In genomic region chr8:57731666-57732065, GRCm38 (mm10) we compare ENCODE assay signal across 29 mouse cellular contexts.
DNase-seq lines count a peak whose midpoint lies in the region; ATAC-seq and TF ChIP-seq lines count a peak whose summit lies in the region.
"Had no signal": no experiment of that assay in that cellular context is flagged by ENCODE, and none has a peak within 500 bp of the region (broad histone marks: within the 10 kb centered on the region; RNA-seq: fewer than 3 reads in every experiment).

No protein-coding gene starts in this region.

- H3K27ac ChIP-seq in kidney, adult 2 months (ENCODE audit: insufficient read depth, low read depth, low read length): no peak overlapping the region
- H3K27ac ChIP-seq in intestine, embryonic 16.5 days (ENCODE audit: low read length): no peak overlapping the region
- H3K27ac ChIP-seq in stomach, embryonic 16.5 days (ENCODE audit: low read length): no peak overlapping the region
- H3K27ac ChIP-seq: embryonic facial prominence, embryonic 10.5 days; embryonic facial prominence, embryonic 15.5 days; forebrain, embryonic 12.5 days; heart, embryonic 10.5 days; heart, embryonic 15.5 days; limb, embryonic 10.5 days; limb, embryonic 15.5 days; liver, embryonic 13.5 days; neural tube, embryonic 12.5 days had no signal

- DNase-seq in kidney, adult 2 months: peak; percentile 23
- DNase-seq in kidney, adult 11 months: no peak
- DNase-seq in kidney, postnatal 10 days: peak; percentile 17
- no peak for DNase-seq in cerebellum, adult 8-10 months
- no peak for DNase-seq in left cerebral cortex, adult 18-20 months (ENCODE audit: low spot score in 2 of 2)
- DNase-seq: adrenal gland, adult 2 months; adrenal gland, postnatal 36 days; cerebellum, adult 18-20 months; cerebellum, postnatal 14 days; gastrocnemius, postnatal 14 days; heart, adult 11 months; liver, embryonic 13.5 days; lung, adult 18-20 months; lung, postnatal 10 days; thymus, adult 18-20 months; thymus, postnatal 36 days had no signal

- H3K36me3 ChIP-seq in kidney, adult 2 months (ENCODE audit: control insufficient read depth, insufficient read depth, low read length): no peaks in the 10 kb centered on the region
- H3K36me3 ChIP-seq in intestine, embryonic 16.5 days (ENCODE audit: control insufficient read depth, insufficient read depth, low read length): no peaks in the 10 kb centered on the region
- H3K36me3 ChIP-seq in stomach, embryonic 16.5 days (ENCODE audit: control insufficient read depth, insufficient read depth, low read length): no peaks in the 10 kb centered on the region
- H3K36me3 ChIP-seq: embryonic facial prominence, embryonic 10.5 days; embryonic facial prominence, embryonic 15.5 days; forebrain, embryonic 12.5 days; heart, embryonic 10.5 days; heart, embryonic 15.5 days; limb, embryonic 10.5 days; limb, embryonic 15.5 days; liver, embryonic 13.5 days; neural tube, embryonic 12.5 days had no signal

- no peaks in the 10 kb centered on the region for H3K27me3 ChIP-seq in kidney, adult 2 months (replicated peaks; ENCODE audit: control insufficient read depth, insufficient read depth, low read length)
- no peaks in the 10 kb centered on the region for H3K27me3 ChIP-seq in intestine, embryonic 16.5 days (replicated peaks; ENCODE audit: control insufficient read depth, insufficient read depth, low read length)
- H3K27me3 ChIP-seq in stomach, embryonic 16.5 days (ENCODE audit: control insufficient read depth, insufficient read depth, low read length): no peaks in the 10 kb centered on the region
- H3K27me3 ChIP-seq: embryonic facial prominence, embryonic 15.5 days; forebrain, embryonic 12.5 days; heart, embryonic 15.5 days; limb, embryonic 15.5 days; liver, embryonic 13.5 days; neural tube, embryonic 12.5 days had no signal

- H3K9me3 ChIP-seq in intestine, embryonic 16.5 days (ENCODE audit: control insufficient read depth, low read length): no peaks in the 10 kb centered on the region
- H3K9me3 ChIP-seq in stomach, embryonic 16.5 days (replicated peaks; ENCODE audit: control insufficient read depth, low read length): no peaks in the 10 kb centered on the region
- H3K9me3 ChIP-seq: embryonic facial prominence, embryonic 10.5 days; embryonic facial prominence, embryonic 15.5 days; forebrain, embryonic 12.5 days; heart, embryonic 10.5 days; heart, embryonic 15.5 days; limb, embryonic 10.5 days; limb, embryonic 15.5 days; liver, embryonic 13.5 days; neural tube, embryonic 12.5 days had no signal

- ATAC-seq in intestine, embryonic 16.5 days: peak; percentile 85
- ATAC-seq in stomach, embryonic 16.5 days (ENCODE audit: insufficient read depth, low FRiP score): peak; percentile 80
- no peak for ATAC-seq in frontal cortex, adult (ENCODE audit: low TSS enrichment)
- ATAC-seq: CD4-positive, CD25-positive, alpha-beta regulatory T cell, adult 4 months had no signal

- H3K4me1 ChIP-seq in kidney, adult 2 months (ENCODE audit: control insufficient read depth, insufficient read depth, low read length): no peaks in the 10 kb centered on the region
- H3K4me1 ChIP-seq in intestine, embryonic 16.5 days (ENCODE audit: control insufficient read depth, insufficient read depth, low read length): no peaks in the 10 kb centered on the region
- H3K4me1 ChIP-seq in stomach, embryonic 16.5 days (ENCODE audit: control insufficient read depth, insufficient read depth, low read length): no peaks in the 10 kb centered on the region
- H3K4me1 ChIP-seq: embryonic facial prominence, embryonic 15.5 days; heart, embryonic 10.5 days; heart, embryonic 15.5 days; limb, embryonic 10.5 days; limb, embryonic 15.5 days; liver, embryonic 13.5 days had no signal

- no peak for TF ChIP-seq CTCF in kidney, adult 2 months (conservative IDR thresholded peaks at IDR 0.05; ENCODE audit: insufficient read depth, insufficient read length, low read depth, low read length)

- no peak overlapping the region for H3K9ac ChIP-seq in intestine, embryonic 16.5 days (ENCODE audit: low read depth, low read length)
- H3K9ac ChIP-seq in stomach, embryonic 16.5 days (ENCODE audit: low read length): no peak overlapping the region
- H3K9ac ChIP-seq: embryonic facial prominence, embryonic 15.5 days; forebrain, embryonic 12.5 days; heart, embryonic 15.5 days; limb, embryonic 15.5 days; liver, embryonic 13.5 days; neural tube, embryonic 12.5 days had no signal

- H3K4me2 ChIP-seq in intestine, embryonic 16.5 days (ENCODE audit: low read depth, low read length): no peak overlapping the region
- no peak overlapping the region for H3K4me2 ChIP-seq in stomach, embryonic 16.5 days (ENCODE audit: low read depth, low read length)
- H3K4me2 ChIP-seq: embryonic facial prominence, embryonic 15.5 days; forebrain, embryonic 12.5 days; heart, embryonic 15.5 days; limb, embryonic 15.5 days; liver, embryonic 13.5 days; neural tube, embryonic 12.5 days had no signal

- no peak overlapping the region for H3K4me3 ChIP-seq in kidney, adult 2 months (ENCODE audit: insufficient read depth, low read depth, low read length)
- no peak overlapping the region for H3K4me3 ChIP-seq in intestine, embryonic 16.5 days (ENCODE audit: low read length)
- no peak overlapping the region for H3K4me3 ChIP-seq in stomach, embryonic 16.5 days (replicated peaks; ENCODE audit: low read length)
- H3K4me3 ChIP-seq: embryonic facial prominence, embryonic 10.5 days; embryonic facial prominence, embryonic 15.5 days; forebrain, embryonic 12.5 days; heart, embryonic 10.5 days; heart, embryonic 15.5 days; limb, embryonic 10.5 days; limb, embryonic 15.5 days; liver, embryonic 13.5 days; myocyte; neural tube, embryonic 12.5 days had no signal

- no peak for TF ChIP-seq POLR2A in kidney, adult 2 months (IDR thresholded peaks at IDR 0.05; ENCODE audit: low read depth, low read length)

- 41% methylated on average over 8 of the region's 8 CpGs for WGBS in kidney, adult 2 months
- 54% methylated on average over 8 of the region's 8 CpGs for WGBS in intestine, embryonic 16.5 days
- 39% methylated on average over 8 of the region's 8 CpGs for WGBS in stomach, embryonic 16.5 days

Comparison
In these comparisons a context has a peak if more than half of its experiments do, and no peak if none do; other contexts are left out.
1. DNase-seq: peak in kidney, adult 2 months (single experiment) and kidney, postnatal 10 days (single experiment); none in kidney, adult 11 months (single experiment), cerebellum, adult 8-10 months (single experiment) and left cerebral cortex, adult 18-20 months (0 of 2).